Mouse (Mus musculus) heart, embryonic 14.5 days (tissue): ENCODE results near the gene Capn9. TPM values are rescaled to one million over a fixed set of nuclear protein-coding genes. Genes with fewer than 3 reads are reported as not detected.

Experiments
- ATAC-seq: fragments of 200-750 bp; cut with Nextera tagmentation; 2 replicates; pipeline ENCODE4 v1.8.0; 2017; ENCODE audit warnings: low read depth, moderate TSS enrichment; ENCODE audit not compliant: insufficient number of reproducible peaks, insufficient read depth, low FRiP score
- H3K27ac ChIP-seq, 2 experiments: fragments of 200-500 bp in 1 of 2; fragments of 300-500 bp in 1 of 2; sonication (generic) in 1 of 2; replicated peaks in 1 of 2; 2 replicates each; pipeline ENCODE4 v1.5.1; 2012 to 2014; ENCODE audit warnings: low read depth in 2 of 2, low read length in 2 of 2, control low read depth in 1 of 2, mild to moderate bottlenecking in 1 of 2, mixed read lengths in 1 of 2; ENCODE audit not compliant: control insufficient read depth in 1 of 2, insufficient read depth in 1 of 2
- H3K27me3 ChIP-seq: fragments of 300-500 bp; sonication (generic); 2 replicates; pipeline ENCODE4 v1.6.1; 2014; ENCODE audit warnings: mild to moderate bottlenecking, low read length, control low read depth; ENCODE audit not compliant: control insufficient read depth, insufficient read depth
- H3K36me3 ChIP-seq: fragments of 300-500 bp; sonication (generic); 2 replicates; pipeline ENCODE4 v1.6.1; 2014; ENCODE audit warnings: mild to moderate bottlenecking, control low read depth, low read length, mixed read lengths; ENCODE audit not compliant: control insufficient read depth, insufficient read depth
- H3K4me1 ChIP-seq, 2 experiments: fragments of 200-500 bp in 1 of 2; fragments of 300-500 bp in 1 of 2; sonication (generic) in 1 of 2; 2 replicates each; pipeline ENCODE4 v1.6.1; 2012 to 2014; ENCODE audit warnings: low read length in 2 of 2, control low read depth in 1 of 2, mixed read lengths in 1 of 2; ENCODE audit not compliant: control insufficient read depth in 2 of 2, insufficient read depth in 2 of 2
- H3K4me2 ChIP-seq: fragments of 300-500 bp; sonication (generic); 2 replicates; pipeline ENCODE4 v1.6.1; 2014; ENCODE audit warnings: mild to moderate bottlenecking, low read length
- H3K4me3 ChIP-seq, 2 experiments: fragments of 200-500 bp in 1 of 2; fragments of 300-500 bp in 1 of 2; sonication (generic) in 1 of 2; 2 replicates each; pipeline ENCODE4 v1.5.1; 2012 to 2014; ENCODE audit warnings: low read length in 2 of 2, mild to moderate bottlenecking in 2 of 2, control low read depth in 1 of 2, low read depth in 1 of 2, moderate library complexity in 1 of 2; ENCODE audit not compliant: control insufficient read depth in 1 of 2, insufficient read depth in 1 of 2
- H3K9ac ChIP-seq: fragments of 300-500 bp; sonication (generic); 2 replicates; pipeline ENCODE4 v1.6.1; 2014; ENCODE audit warnings: mild to moderate bottlenecking, low read length
- H3K9me3 ChIP-seq: fragments of 300-500 bp; sonication (generic); 2 replicates; pipeline ENCODE4 v1.6.1; 2016; ENCODE audit warnings: low read length, control low read depth; ENCODE audit not compliant: control insufficient read depth
- WGBS: fragments of 180-500 bp; shearing (Covaris S2); extraction: QIAGEN DNeasy Blood & Tissue Kit; methylation state at CpG from one replicate; pipeline ENCODE4 v1.1.7; 2014; 5-methylcytosine and 5-hydroxymethylcytosine counted together
- polyA plus RNA-seq: library from polyadenylated mRNA; unstranded; fragments of >200 nt; fragmentation: Nextera tagmentation; extraction: Ambion mirVana; gene quantifications from 2 replicates; pipeline ENCODE4 v1.2.1, GENCODE M21; 2014

Capn9 gene
- polyA plus RNA-seq, 1 experiment from 2014 or later: 0.14 TPM

DNA sequence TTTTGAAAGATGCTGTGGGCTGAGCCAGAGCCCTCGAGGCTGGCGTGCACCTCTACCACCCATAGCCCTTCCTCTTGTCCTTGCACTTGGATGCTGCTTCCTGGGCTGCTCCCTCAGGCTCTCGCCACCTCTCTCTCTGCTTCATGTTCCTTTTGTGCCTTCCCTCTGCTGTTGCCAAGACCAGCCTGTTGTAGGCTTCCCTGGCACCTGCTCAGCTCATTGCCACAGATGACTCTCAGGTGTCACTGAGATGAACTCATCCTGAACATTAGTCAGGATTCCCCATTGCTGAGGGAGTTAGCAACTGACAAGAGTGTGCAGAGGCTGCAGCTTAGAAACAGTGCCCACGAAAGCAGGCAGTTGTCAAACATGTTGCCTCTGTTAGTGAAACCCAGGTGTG is 33.9 kb upstream of the Capn9 start:
- no peaks in the 10 kb centered on the region for H3K9me3 ChIP-seq
- H3K4me3 ChIP-seq: no peak overlapping the region
- WGBS: 89% methylated on average over 4 of the region's 4 CpGs
- no peaks in the 10 kb centered on the region for H3K4me1 ChIP-seq
- H3K4me2 ChIP-seq: no peak overlapping the region
- H3K9ac ChIP-seq: no peak overlapping the region
- H3K27me3 ChIP-seq: no peaks in the 10 kb centered on the region
- no peak for ATAC-seq
- H3K36me3 ChIP-seq: peaks cover 100% of the 10 kb centered on the region
- H3K27ac ChIP-seq: no peak overlapping the region

DNA sequence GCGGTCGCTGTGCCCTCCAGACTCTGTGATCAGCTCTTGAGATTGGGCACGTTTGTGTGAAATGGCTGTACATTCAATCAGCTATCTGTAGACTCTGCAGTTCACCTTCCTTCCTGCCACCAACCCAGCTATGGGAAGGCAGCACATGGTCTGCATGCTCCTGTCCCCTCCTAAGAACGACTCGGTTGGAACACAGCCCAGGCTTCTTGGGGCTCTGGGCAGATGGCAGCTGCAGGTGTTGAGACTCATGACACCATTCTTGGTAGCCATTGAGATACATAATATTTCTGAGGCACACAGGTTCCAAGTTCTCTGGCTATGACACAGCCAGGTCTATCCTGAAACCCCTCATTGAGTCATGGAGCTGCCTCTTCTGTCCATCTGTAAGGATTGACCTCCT is 32.6 kb upstream of the Capn9 start:
- Histone ChIP-seq H3K4me1 (no peaks in the 10 kb centered on the region), H3K27me3 (no peaks in the 10 kb centered on the region), H3K9me3 (no peaks in the 10 kb centered on the region), H3K9ac (no peak overlapping the region), H3K27ac (no peak overlapping the region), H3K36me3 (peaks cover 100% of the 10 kb centered on the region), H3K4me2 (no peak overlapping the region), H3K4me3 (no peak overlapping the region)
- 90% methylated on average over 5 of the region's 5 CpGs for WGBS
- ATAC-seq: no peak

DNA sequence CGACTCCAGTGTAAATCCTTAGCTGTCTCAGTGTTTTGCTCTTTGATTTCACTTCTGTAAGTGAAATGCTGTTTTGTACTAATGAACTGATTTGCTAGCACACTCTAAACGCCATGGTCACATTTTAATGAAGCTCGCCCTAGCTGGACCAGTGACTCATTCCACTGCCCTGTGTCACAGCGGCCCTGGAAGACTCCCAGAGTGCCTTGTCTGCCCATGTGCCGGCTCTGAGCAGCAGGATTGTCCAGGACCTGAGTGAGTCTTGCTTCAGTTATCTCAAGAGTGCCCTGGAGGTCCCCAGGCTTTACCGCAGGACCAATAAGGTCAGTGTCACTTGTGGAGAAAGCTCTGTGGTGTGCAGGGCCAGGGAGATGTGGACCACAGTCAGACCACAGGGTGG is 29.5 kb upstream of the Capn9 start:
- Histone ChIP-seq H3K36me3 (peaks cover 99% of the 10 kb centered on the region), H3K4me1 (no peaks in the 10 kb centered on the region), H3K27me3 (no peaks in the 10 kb centered on the region), H3K4me3 (no peak overlapping the region), H3K9ac (no peak overlapping the region), H3K27ac (no peak overlapping the region), H3K4me2 (no peak overlapping the region), H3K9me3 (no peaks in the 10 kb centered on the region)
- 76% methylated on average over 6 of the region's 6 CpGs for WGBS
- no peak for ATAC-seq

DNA sequence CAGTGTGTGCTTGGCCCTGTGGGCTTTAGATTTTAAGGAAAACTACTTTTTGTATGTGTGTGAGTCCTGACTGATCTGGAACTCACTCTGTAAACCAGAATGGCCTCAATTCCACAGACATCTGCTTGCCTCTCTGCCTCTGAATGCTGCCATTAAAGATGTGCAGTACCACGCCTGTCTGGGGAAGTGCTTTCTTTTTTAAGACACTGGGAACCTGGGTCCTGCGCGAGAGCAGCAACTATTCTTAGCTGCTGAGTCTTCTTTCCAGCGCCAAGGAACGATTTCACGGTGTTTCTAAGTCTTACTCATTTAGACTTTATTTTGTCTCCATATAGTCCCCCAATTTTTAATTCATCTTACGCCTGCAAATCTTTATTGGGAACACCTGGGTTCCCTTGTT is 29.1 kb upstream of the Capn9 start:
- no peak overlapping the region for H3K27ac ChIP-seq
- H3K27me3 ChIP-seq: no peaks in the 10 kb centered on the region
- H3K9me3 ChIP-seq: no peaks in the 10 kb centered on the region
- peaks cover 99% of the 10 kb centered on the region for H3K36me3 ChIP-seq
- ATAC-seq: no peak
- 71% methylated on average over 7 of the region's 7 CpGs for WGBS
- no peak overlapping the region for H3K4me2 ChIP-seq
- no peak overlapping the region for H3K4me3 ChIP-seq
- no peak overlapping the region for H3K9ac ChIP-seq
- H3K4me1 ChIP-seq: no peaks in the 10 kb centered on the region

DNA sequence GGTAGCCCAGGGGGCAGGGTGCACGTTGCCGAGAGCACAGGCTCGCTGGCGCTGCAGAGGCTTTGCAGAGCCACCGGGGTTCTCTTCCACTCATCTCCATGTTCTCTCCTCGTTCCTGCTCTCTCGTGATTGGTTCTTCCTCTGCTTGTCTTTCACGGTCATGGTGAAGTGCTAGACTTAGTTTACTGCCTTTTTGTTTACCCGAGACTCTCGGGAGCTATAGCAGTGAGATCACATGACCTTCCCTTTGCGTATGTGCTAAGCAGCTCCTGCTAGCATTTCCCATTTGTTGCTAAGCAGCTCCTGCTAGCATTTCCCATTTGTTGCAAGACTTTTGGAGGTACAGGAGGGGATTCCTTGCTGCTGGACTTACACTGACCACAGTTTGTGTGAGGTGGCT is 28.6 kb upstream of the Capn9 start:
- 48% methylated on average over 11 of the region's 11 CpGs for WGBS
- Histone ChIP-seq H3K4me3 (no peak overlapping the region), H3K4me1 (no peaks in the 10 kb centered on the region), H3K27ac (no peak overlapping the region), H3K36me3 (peaks cover 99% of the 10 kb centered on the region), H3K9me3 (no peaks in the 10 kb centered on the region), H3K27me3 (no peaks in the 10 kb centered on the region), H3K9ac (no peak overlapping the region), H3K4me2 (no peak overlapping the region)
- ATAC-seq: no peak

DNA sequence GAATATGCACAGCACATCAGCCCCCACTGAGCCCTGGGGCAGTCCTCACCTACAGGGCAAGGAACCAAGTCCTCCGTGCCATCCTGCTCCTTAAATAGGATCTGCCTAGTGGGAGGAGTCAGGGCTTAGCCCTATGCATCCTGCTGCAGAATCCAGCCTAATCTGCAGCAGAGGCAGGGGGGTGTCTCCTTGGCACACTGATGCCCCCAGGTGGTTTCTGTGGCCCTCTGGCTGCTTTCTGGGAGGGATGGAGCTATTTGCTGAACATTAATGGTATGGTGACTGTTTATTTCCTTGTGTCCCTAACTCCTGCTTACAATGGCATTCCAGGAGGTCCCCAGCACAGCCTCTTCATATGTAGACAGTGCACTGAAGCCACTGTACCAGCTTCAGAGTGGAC is 27.7 kb upstream of the Capn9 start:
- WGBS: 41% methylated on average over 1 of the region's 1 CpGs
- Histone ChIP-seq H3K9me3 (no peaks in the 10 kb centered on the region), H3K27ac (no peak overlapping the region), H3K9ac (no peak overlapping the region), H3K4me1 (no peaks in the 10 kb centered on the region), H3K36me3 (peaks cover 97% of the 10 kb centered on the region), H3K27me3 (no peaks in the 10 kb centered on the region), H3K4me2 (no peak overlapping the region), H3K4me3 (no peak overlapping the region)
- no peak for ATAC-seq

DNA sequence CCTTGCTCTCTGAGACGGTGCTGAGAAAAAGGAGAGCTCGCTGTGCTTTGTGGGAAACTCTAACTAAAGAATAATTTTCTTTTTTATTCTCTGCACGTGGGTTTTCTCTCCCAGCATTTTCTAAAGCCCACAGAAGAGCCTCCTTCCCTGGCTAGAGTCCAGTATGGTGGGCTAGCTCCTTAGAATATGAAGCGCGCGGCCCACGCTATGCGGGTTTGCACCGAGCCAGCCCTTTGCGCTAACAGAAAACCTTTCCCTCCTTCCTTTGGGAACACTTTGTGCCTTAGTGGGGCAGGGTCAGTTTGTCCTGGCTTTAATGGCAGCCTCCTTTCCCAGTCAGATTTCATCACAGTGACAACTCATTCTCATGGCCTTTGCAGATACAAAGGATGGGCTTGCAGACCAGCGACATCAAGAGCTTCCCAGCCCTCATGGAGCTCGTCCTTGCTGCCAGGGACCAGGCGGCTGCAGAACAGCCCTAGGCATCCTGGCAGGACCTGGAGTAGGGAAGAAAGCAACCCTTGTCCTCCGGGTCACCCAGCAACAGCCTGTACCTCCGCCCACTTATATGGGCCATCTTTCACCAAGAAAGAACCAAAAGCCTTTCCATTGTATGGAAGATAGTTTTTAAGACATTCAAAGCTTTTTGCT is 24.8 kb upstream of the Capn9 start:
- ATAC-seq: no peak
- Histone ChIP-seq H3K4me2 (no peak overlapping the region), H3K36me3 (peaks cover 68% of the 10 kb centered on the region), H3K27ac (no peak overlapping the region), H3K4me1 (peaks cover 2 to 4% of the 10 kb centered on the region in 2 experiments; a peak in 1 of 4 replicates), H3K9me3 (no peaks in the 10 kb centered on the region), H3K4me3 (no peak overlapping the region), H3K9ac (no peak overlapping the region), H3K27me3 (no peaks in the 10 kb centered on the region)
- WGBS: 93% methylated on average over 15 of the region's 15 CpGs

DNA sequence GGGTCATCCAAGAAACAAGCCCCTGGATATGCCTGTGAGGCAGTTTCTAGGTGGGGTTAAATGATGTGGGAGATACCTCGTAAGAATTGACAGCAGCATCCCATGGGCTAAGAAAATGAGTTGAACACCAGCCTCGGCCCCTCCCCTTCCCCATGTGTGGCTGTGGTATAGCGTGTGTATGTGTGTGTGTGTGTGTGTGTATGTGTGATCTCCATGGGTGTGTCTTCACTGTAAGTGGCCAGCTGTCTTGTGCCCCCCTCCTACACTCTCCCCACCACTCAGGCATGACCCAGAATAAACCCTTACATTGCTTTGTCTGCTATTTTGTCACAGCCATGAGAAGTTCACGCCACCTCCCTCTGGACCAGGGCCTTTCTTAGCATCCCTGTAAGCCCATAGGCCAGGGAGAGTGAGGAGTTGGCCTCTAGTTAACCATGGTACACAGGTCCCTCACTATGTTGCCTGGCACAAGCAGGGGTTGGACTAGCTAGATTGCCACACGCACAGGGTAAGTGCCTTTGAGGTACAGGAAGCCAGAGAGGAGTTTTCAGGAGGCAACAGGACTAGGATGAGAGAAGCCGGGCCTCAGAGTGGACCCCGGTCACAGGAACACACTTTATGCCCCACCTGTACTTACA is 20.7 kb upstream of the Capn9 start:
- no peak for ATAC-seq
- no peak overlapping the region for H3K4me3 ChIP-seq
- no peaks in the 10 kb centered on the region for H3K9me3 ChIP-seq
- WGBS: 91% methylated on average over 7 of the region's 7 CpGs
- no peaks in the 10 kb centered on the region for H3K27me3 ChIP-seq
- no peak overlapping the region for H3K4me2 ChIP-seq
- H3K27ac ChIP-seq: no peak overlapping the region
- H3K9ac ChIP-seq: no peak overlapping the region
- H3K36me3 ChIP-seq: peaks cover 28% of the 10 kb centered on the region
- peaks cover 2 to 4% of the 10 kb centered on the region in 2 experiments; a peak in 1 of 4 replicates for H3K4me1 ChIP-seq
